ENCODE assay signal across 8 mouse cellular contexts in the genomic region with DNA sequence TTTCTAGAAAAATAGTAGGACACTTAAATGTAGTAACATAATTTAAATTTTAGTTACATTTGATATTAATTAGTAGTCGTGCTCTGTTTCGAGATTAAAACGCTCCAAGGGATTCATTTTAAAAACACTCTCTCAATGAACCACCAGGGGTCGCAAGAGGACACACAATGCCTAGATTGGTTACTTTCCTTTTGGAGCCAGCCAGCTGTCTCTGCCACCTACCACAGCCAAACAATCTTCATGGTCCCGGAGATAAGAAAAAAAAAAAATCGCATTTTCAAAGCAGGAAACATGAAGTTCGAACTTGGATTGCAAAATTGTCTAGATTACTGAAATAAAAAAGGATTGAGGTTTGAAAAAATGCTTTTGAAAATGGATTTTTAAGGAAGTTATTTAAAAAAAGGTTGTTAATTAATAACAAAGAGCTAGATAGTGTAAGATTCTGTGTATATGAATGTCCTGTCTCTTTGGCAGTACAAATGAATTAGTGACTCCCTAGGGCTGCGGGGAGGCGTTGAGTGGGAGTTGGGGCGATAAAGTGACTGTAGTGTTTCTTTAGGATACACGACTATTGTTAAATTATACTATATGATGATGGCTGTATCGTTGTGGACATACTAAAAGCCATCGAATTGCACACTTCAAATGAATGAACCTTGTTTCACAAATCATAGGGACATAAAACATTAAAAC.
DNase-seq lines count a peak whose midpoint lies in the region; ATAC-seq and TF ChIP-seq lines count a peak whose summit lies in the region.

No protein-coding gene starts in this region.

- no peak overlapping the region for H3K27ac ChIP-seq in forebrain, embryonic 10.5 days
- H3K27ac ChIP-seq in forebrain, embryonic 12.5 days: no peak overlapping the region
- H3K27ac ChIP-seq in cortical plate, adult 2 months (ENCODE audit: insufficient read depth, low read length): no peak overlapping the region

- ATAC-seq in forebrain, embryonic 12.5 days (ENCODE audit: low FRiP score): no peak

- WGBS in forebrain, embryonic 10.5 days: 43% methylated on average over 13 of the region's 13 CpGs
- 43% methylated on average over 13 of the region's 13 CpGs for WGBS in forebrain, embryonic 12.5 days

- H3K9me3 ChIP-seq in forebrain, embryonic 10.5 days: no peaks in the 10 kb centered on the region
- H3K9me3 ChIP-seq in forebrain, embryonic 12.5 days: no peaks in the 10 kb centered on the region

- peaks cover 11% of the 10 kb centered on the region for H3K4me1 ChIP-seq in forebrain, embryonic 10.5 days
- no peaks in the 10 kb centered on the region for H3K4me1 ChIP-seq in forebrain, embryonic 12.5 days
- H3K4me1 ChIP-seq in cortical plate, adult 2 months (ENCODE audit: control insufficient read depth, insufficient read depth, low read length): no peaks in the 10 kb centered on the region

- peak; percentile 70 for TF ChIP-seq CTCF in cortical plate, adult 2 months (IDR thresholded peaks at IDR 0.05; ENCODE audit: extremely low read depth, insufficient read depth, low read length)

- H3K27me3 ChIP-seq in forebrain, embryonic 10.5 days (ENCODE audit: poor library complexity, severe bottlenecking): peaks cover 27% of the 10 kb centered on the region
- peaks cover 21% of the 10 kb centered on the region for H3K27me3 ChIP-seq in forebrain, embryonic 12.5 days

- peak; percentile 40 for DNase-seq in forebrain, embryonic 10.5 days (ENCODE audit: extremely low spot score, low spot score)
- peak; percentile 71 for DNase-seq in ZHBTc4 (ENCODE audit: low read depth, low spot score)
- DNase-seq in heart, postnatal 36 days: peak; percentile 49 to 58
- peak; percentile 22 to 80 for DNase-seq in layer of hippocampus, postnatal 25 days (ENCODE audit: extremely low spot score in 1 of 2, low spot score in 1 of 2)
- peak; percentile 77 for DNase-seq in mesoderm, embryonic 11.5 days (ENCODE audit: low read depth, low spot score)
- DNase-seq in right cerebral cortex, postnatal 4 days: peak; percentile 73

- no peak overlapping the region for H3K4me2 ChIP-seq in forebrain, embryonic 12.5 days

- TF ChIP-seq POLR2A in cortical plate, adult 2 months (IDR thresholded peaks at IDR 0.05; ENCODE audit: extremely low read depth, insufficient read depth, low read length): no peak

- no peaks in the 10 kb centered on the region for H3K36me3 ChIP-seq in forebrain, embryonic 10.5 days (replicated peaks)
- no peaks in the 10 kb centered on the region for H3K36me3 ChIP-seq in forebrain, embryonic 12.5 days (replicated peaks)

- intact Hi-C loops in heart, postnatal 36 days (cut with DNase I): loop anchor here (1.0 to 5.0 kb wide), 4 partner anchors 195 to 577 kb away; a partner anchor contains a TSS

- H3K9ac ChIP-seq in forebrain, embryonic 12.5 days: no peak overlapping the region

- H3K4me3 ChIP-seq in forebrain, embryonic 10.5 days: no peak overlapping the region
- H3K4me3 ChIP-seq in forebrain, embryonic 12.5 days (replicated peaks): no peak overlapping the region
- no peak overlapping the region for H3K4me3 ChIP-seq in cortical plate, adult 2 months (ENCODE audit: insufficient read depth, low read length)
